Mouse (Mus musculus) midbrain, embryonic 15.5 days (tissue): Measurements from ENCODE around the gene Psmb6. TPM values are rescaled to one million over a fixed set of nuclear protein-coding genes. Genes with fewer than 3 reads are reported as not detected.
"Not testable (repeated sequence)": the region's sequence is repeated elsewhere in the genome, so short reads cannot be mapped to it uniquely, and the experiment has no call there.

Source experiments
- ATAC-seq: fragments of 200-750 bp; cut with Nextera tagmentation; replicated peaks from 2 replicates; pipeline ENCODE4 v1.8.0; 2017; ENCODE audit warnings: moderate TSS enrichment
- H3K27ac ChIP-seq: fragments of 300-500 bp; sonication (generic); 2 replicates; pipeline ENCODE4 v1.5.1; 2015; ENCODE audit warnings: mild to moderate bottlenecking, inconsistent platforms
- H3K27me3 ChIP-seq: fragments of 300-500 bp; sonication (generic); replicated peaks from 2 replicates; pipeline ENCODE4 v1.6.1; 2015; ENCODE audit warnings: inconsistent platforms
- H3K36me3 ChIP-seq: fragments of 300-500 bp; sonication (generic); replicated peaks from 2 replicates; pipeline ENCODE4 v1.6.1; 2015; ENCODE audit warnings: inconsistent platforms
- H3K4me1 ChIP-seq: fragments of 300-500 bp; sonication (generic); 2 replicates; pipeline ENCODE4 v1.6.1; 2015; ENCODE audit warnings: inconsistent platforms
- H3K4me2 ChIP-seq: fragments of 300-500 bp; sonication (generic); 2 replicates; pipeline ENCODE4 v1.6.1; 2015; ENCODE audit warnings: inconsistent platforms, mild to moderate bottlenecking, moderate library complexity
- H3K4me3 ChIP-seq: fragments of 300-500 bp; sonication (generic); 2 replicates; pipeline ENCODE4 v1.5.1; 2015; ENCODE audit warnings: mild to moderate bottlenecking, inconsistent platforms
- H3K9ac ChIP-seq: fragments of 300-500 bp; sonication (generic); 2 replicates; pipeline ENCODE4 v1.6.1; 2015; ENCODE audit warnings: mild to moderate bottlenecking, inconsistent platforms
- H3K9me3 ChIP-seq: fragments of 300-500 bp; sonication (generic); 2 replicates; pipeline ENCODE4 v1.6.1; 2016; ENCODE audit warnings: inconsistent platforms
- WGBS: fragments of 180-500 bp; shearing (Covaris S2); methylation state at CpG from one replicate; pipeline ENCODE4 v1.1.7; 2015; ENCODE audit warnings: mixed read lengths; 5-methylcytosine and 5-hydroxymethylcytosine counted together
- polyA plus RNA-seq: library from polyadenylated mRNA; unstranded; fragments of >200 nt; fragmentation: Nextera tagmentation; extraction: Ambion mirVana; gene quantifications from 2 replicates; pipeline ENCODE4 v1.2.1, GENCODE M21; 2015

The Psmb6 gene
- polyA plus RNA-seq, 1 experiment from 2014 or later: 777 TPM

GRCm38 (mm10) chr11:70511242-70511641 is 13.9 kb upstream of the Psmb6 start:
- no peaks in the 10 kb centered on the region for H3K9me3 ChIP-seq
- no peaks in the 10 kb centered on the region for H3K27me3 ChIP-seq
- H3K4me1 ChIP-seq: peaks cover 9% of the 10 kb centered on the region
- no peak overlapping the region for H3K9ac ChIP-seq
- H3K4me2 ChIP-seq: no peak overlapping the region
- WGBS: 75% methylated on average over 2 of the region's 2 CpGs
- no peaks in the 10 kb centered on the region for H3K36me3 ChIP-seq
- no peak overlapping the region for H3K4me3 ChIP-seq
- ATAC-seq: no peak
- H3K27ac ChIP-seq: no peak overlapping the region

- H3K27ac ChIP-seq: no peak overlapping the region
- no peak overlapping the region for H3K4me3 ChIP-seq
- H3K4me1 ChIP-seq: peaks cover 9% of the 10 kb centered on the region
- no peaks in the 10 kb centered on the region for H3K36me3 ChIP-seq
- no peak overlapping the region for H3K9ac ChIP-seq
- no peaks in the 10 kb centered on the region for H3K27me3 ChIP-seq
- no peak for ATAC-seq
- no peaks in the 10 kb centered on the region for H3K9me3 ChIP-seq
- 87% methylated on average over 7 of the region's 7 CpGs for WGBS
- no peak overlapping the region for H3K4me2 ChIP-seq
These were observed 13.3 kb upstream of the Psmb6 start for GRCm38 (mm10) chr11:70511825-70512224.

- Histone ChIP-seq H3K9ac (no peak overlapping the region), H3K4me1 (peaks cover 9% of the 10 kb centered on the region), H3K27ac (no peak overlapping the region), H3K4me2 (no peak overlapping the region), H3K36me3 (no peaks in the 10 kb centered on the region), H3K27me3 (no peaks in the 10 kb centered on the region), H3K9me3 (no peaks in the 10 kb centered on the region), H3K4me3 (no peak overlapping the region)
- no peak for ATAC-seq
- 77% methylated on average over 7 of the region's 7 CpGs for WGBS
These were observed 12.3 kb upstream of the Psmb6 start for GRCm38 (mm10) chr11:70512709-70513342.

GRCm38 (mm10) chr11:70513520-70513919 is 11.6 kb upstream of the Psmb6 start:
- WGBS: 47% methylated on average over 11 of the region's 11 CpGs
- H3K4me3 ChIP-seq: no peak overlapping the region
- no peaks in the 10 kb centered on the region for H3K27me3 ChIP-seq
- H3K9me3 ChIP-seq: no peaks in the 10 kb centered on the region
- no peak overlapping the region for H3K4me2 ChIP-seq
- H3K4me1 ChIP-seq: peaks cover 9% of the 10 kb centered on the region
- H3K27ac ChIP-seq: no peak overlapping the region
- H3K9ac ChIP-seq: no peak overlapping the region
- H3K36me3 ChIP-seq: no peaks in the 10 kb centered on the region
- no peak for ATAC-seq

- H3K4me1 ChIP-seq: peaks cover 9% of the 10 kb centered on the region
- no peaks in the 10 kb centered on the region for H3K36me3 ChIP-seq
- 88% methylated on average over 7 of the region's 7 CpGs for WGBS
- no peak within 1 kb of the TSS for H3K4me2 ChIP-seq
- H3K4me3 ChIP-seq: no peak within 1 kb of the TSS
- H3K9me3 ChIP-seq: no peaks in the 10 kb centered on the region
- no peak within 1 kb of the TSS for H3K9ac ChIP-seq
- H3K27ac ChIP-seq: no peak within 1 kb of the TSS
- no peaks in the 10 kb centered on the region for H3K27me3 ChIP-seq
- ATAC-seq: no peak
These were observed 10.9 kb upstream of the Psmb6 start, which contains the start of gene Vmo1 for GRCm38 (mm10) chr11:70514288-70514687. TSS of gene Vmo1 (minus strand) at chr11:70514616.

GRCm38 (mm10) chr11:70516352-70516751 is 8.8 kb upstream of the Psmb6 start:
- 17% methylated on average over 2 of the region's 2 CpGs for WGBS
- no peak for ATAC-seq
- no peaks in the 10 kb centered on the region for H3K9me3 ChIP-seq

GRCm38 (mm10) chr11:70518436-70518835 is 6.7 kb upstream of the Psmb6 start:
- no peak overlapping the region for H3K9ac ChIP-seq
- H3K4me2 ChIP-seq: no peak overlapping the region
- H3K9me3 ChIP-seq: no peaks in the 10 kb centered on the region
- H3K4me1 ChIP-seq: peaks cover 9% of the 10 kb centered on the region; the same call in 1 of the 2 replicates
- no peak overlapping the region for H3K4me3 ChIP-seq
- no peak overlapping the region for H3K27ac ChIP-seq
- H3K36me3 ChIP-seq: no peaks in the 10 kb centered on the region
- 52% methylated on average over 1 of the region's 1 CpGs for WGBS
- H3K27me3 ChIP-seq: no peaks in the 10 kb centered on the region
- ATAC-seq: no peak

More at GRCm38 (mm10) chr11:70516352-70516751, 8.8 kb upstream of the Psmb6 start:
- no peak overlapping the region for H3K27ac ChIP-seq
- no peak overlapping the region for H3K9ac ChIP-seq
- no peaks in the 10 kb centered on the region for H3K36me3 ChIP-seq
- no peak overlapping the region for H3K4me2 ChIP-seq
- peaks cover 9% of the 10 kb centered on the region; the same call in 1 of the 2 replicates for H3K4me1 ChIP-seq
- H3K27me3 ChIP-seq: no peaks in the 10 kb centered on the region
- no peak overlapping the region for H3K4me3 ChIP-seq

GRCm38 (mm10) chr11:70518923-70519322 is 6.2 kb upstream of the Psmb6 start, which contains the start of gene Gltpd2:
TSS of gene Gltpd2 (plus strand) at chr11:70519196.
- WGBS: 84% methylated on average over 10 of the region's 10 CpGs

GRCm38 (mm10) chr11:70520178-70520769 is 4.9 kb upstream of the Psmb6 start:
- peak overlapping the region; percentile 40; the same call in 1 of the 2 replicates for H3K27ac ChIP-seq
- H3K9me3 ChIP-seq: no peaks in the 10 kb centered on the region
- peak overlapping the region; percentile 15 for H3K4me3 ChIP-seq
- peak overlapping the region; percentile 27; the same call in 1 of the 2 replicates for H3K9ac ChIP-seq
- WGBS: 8% methylated on average over 41 of the region's 41 CpGs
- ATAC-seq: no peak; the same call in 1 of the 2 replicates
- no peaks in the 10 kb centered on the region for H3K36me3 ChIP-seq
- H3K4me1 ChIP-seq: peaks cover 12% of the 10 kb centered on the region; the same call in 1 of the 2 replicates
- no peaks in the 10 kb centered on the region for H3K27me3 ChIP-seq
- peak overlapping the region; percentile 48 for H3K4me2 ChIP-seq

More at GRCm38 (mm10) chr11:70518923-70519322, 6.2 kb upstream of the Psmb6 start, which contains the start of gene Gltpd2:
- peak within 1 kb of the TSS; percentile 48 for H3K4me2 ChIP-seq
- peak within 1 kb of the TSS; percentile 15 for H3K4me3 ChIP-seq
- H3K9ac ChIP-seq: peak within 1 kb of the TSS; percentile 27; the same call in 1 of the 2 replicates
- H3K27me3 ChIP-seq: no peaks in the 10 kb centered on the region
- peaks cover 9% of the 10 kb centered on the region; the same call in 1 of the 2 replicates for H3K4me1 ChIP-seq
- ATAC-seq: no peak
- H3K9me3 ChIP-seq: no peaks in the 10 kb centered on the region
- H3K27ac ChIP-seq: peak within 1 kb of the TSS; percentile 40; the same call in 1 of the 2 replicates
- no peaks in the 10 kb centered on the region for H3K36me3 ChIP-seq

- H3K27me3 ChIP-seq, H3K9me3 ChIP-seq, H3K4me2 ChIP-seq, ATAC-seq, H3K4me3 ChIP-seq, H3K9ac ChIP-seq, H3K27ac ChIP-seq: not testable (repeated sequence)
- WGBS: 87% methylated on average over 8 of the region's 8 CpGs
- H3K36me3 ChIP-seq: peaks cover 15% of the 10 kb centered on the region; the same call in 1 of the 2 replicates
- peaks cover 23% of the 10 kb centered on the region for H3K4me1 ChIP-seq
These were observed 1.7 kb upstream of the Psmb6 start for GRCm38 (mm10) chr11:70523306-70523989.

GRCm38 (mm10) chr11:70524782-70525181 is 385 bp upstream of the Psmb6 start:
- Histone ChIP-seq H3K9ac (0 out of 2 replicates have a peak overlapping the region, but pooled peaks have one; percentile 22), H3K4me2 (peak overlapping the region; percentile 68), H3K36me3 (peaks cover 19% of the 10 kb centered on the region; the same call in 1 of the 2 replicates), H3K4me1 (peaks cover 21% of the 10 kb centered on the region), H3K27me3 (no peaks in the 10 kb centered on the region), H3K9me3 (no peaks in the 10 kb centered on the region), H3K27ac (no peak overlapping the region), H3K4me3 (peak overlapping the region; percentile 71)
- ATAC-seq: peak; percentile 38
- 5% methylated on average over 8 of the region's 8 CpGs for WGBS

GRCm38 (mm10) chr11:70525726-70526125 is 559 bp downstream of the Psmb6 start:
- Histone ChIP-seq H3K36me3 (peaks cover 19% of the 10 kb centered on the region; the same call in 1 of the 2 replicates), H3K9me3 (no peaks in the 10 kb centered on the region), H3K4me1 (peaks cover 15% of the 10 kb centered on the region), H3K27ac (peak overlapping the region; percentile 74), H3K9ac (peak overlapping the region; percentile 64), H3K27me3 (no peaks in the 10 kb centered on the region), H3K4me3 (peak overlapping the region; percentile 71), H3K4me2 (peak overlapping the region; percentile 68)
- WGBS: 2% methylated on average over 12 of the region's 12 CpGs
- peak; percentile 43 for ATAC-seq
